Mouse (Mus musculus): ENCODE data around the gene Setd4. TPM values are rescaled to one million over a fixed set of nuclear protein-coding genes. Genes with fewer than 3 reads are reported as not detected.

The Setd4 gene
- polyA plus RNA-seq, 1 experiment from 2014 or later = 12.0 TPM

- WGBS = 23% methylated on average over 6 of the region's 6 CpGs
- Histone ChIP-seq H3K27me3 (ENCODE audit: insufficient read depth, low read length) (no peaks in the 10 kb centered on the region), H3K36me3 (ENCODE audit: insufficient read depth) (peaks cover 18% of the 10 kb centered on the region), H3K4me3 (ENCODE audit: low read depth, low read length) (no peak overlapping the region), H3K9ac (no peak overlapping the region), H3K4me2 (no peak overlapping the region), H3K27ac (ENCODE audit: low read depth) (peak overlapping the region; percentile 76), H3K9me3 (ENCODE audit: low read depth, low read length) (no peaks in the 10 kb centered on the region), H3K4me1 (ENCODE audit: insufficient read depth) (0 out of 2 replicates have a peak, but pooled peaks cover 3% of the 10 kb centered on the region)
- peak; percentile 98 for ATAC-seq (ENCODE audit: insufficient read depth)
- no peak for TF ChIP-seq CTCF (IDR thresholded peaks at IDR 0.05; ENCODE audit: low read depth)
- peak; percentile 93 for DNase-seq
Measured at GRCm38 (mm10) chr16:93581125-93581524, 22.7 kb downstream of the Setd4 start.

DNA sequence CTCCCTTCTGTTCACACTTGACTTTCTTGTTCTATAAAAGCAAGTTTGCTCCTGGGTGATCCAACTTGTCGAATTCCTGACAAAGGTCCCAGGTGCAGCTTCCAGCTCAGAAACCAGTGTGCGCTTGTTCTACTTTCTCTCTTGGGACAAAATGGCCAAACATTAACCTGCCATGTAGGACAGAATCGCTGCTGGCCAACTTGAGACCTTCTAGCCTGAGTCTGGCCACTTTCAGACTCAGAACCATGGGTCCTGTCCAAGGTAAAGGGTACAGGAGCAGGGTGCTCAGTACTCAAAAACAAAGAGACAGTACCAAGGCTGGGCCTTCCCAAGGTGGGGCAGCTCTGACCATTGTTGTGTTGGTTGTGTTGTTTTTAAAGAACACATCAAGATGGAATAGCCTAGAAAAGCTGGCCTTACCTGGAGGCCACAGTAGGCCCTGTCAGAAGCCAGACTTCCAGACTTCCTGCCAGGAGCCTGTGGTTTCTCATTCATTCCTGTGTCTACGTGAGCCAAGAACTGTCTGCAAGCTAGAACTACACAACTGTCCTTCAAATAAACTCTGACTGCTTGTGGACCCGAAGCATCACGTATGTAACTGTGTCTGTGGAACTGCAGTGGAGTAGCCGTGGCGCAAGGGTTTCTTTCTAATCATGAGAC is 25.4 kb downstream of the Setd4 start:
- H3K27me3 ChIP-seq (ENCODE audit: insufficient read depth, low read length) = no peaks in the 10 kb centered on the region
- H3K27ac ChIP-seq (ENCODE audit: low read depth) = no peak overlapping the region
- H3K4me2 ChIP-seq = no peak overlapping the region
- TF ChIP-seq CTCF (IDR thresholded peaks at IDR 0.05; ENCODE audit: low read depth) = no peak
- 0 out of 2 replicates have a peak, but pooled peaks cover 11% of the 10 kb centered on the region for H3K4me1 ChIP-seq (ENCODE audit: insufficient read depth)
- no peak overlapping the region for H3K4me3 ChIP-seq (ENCODE audit: low read depth, low read length)
- no peaks in the 10 kb centered on the region for H3K9me3 ChIP-seq (ENCODE audit: low read depth, low read length)
- DNase-seq = no peak
- no peak for ATAC-seq (ENCODE audit: insufficient read depth)
- 85% methylated on average over 8 of the region's 8 CpGs for WGBS
- H3K36me3 ChIP-seq (ENCODE audit: insufficient read depth) = no peaks in the 10 kb centered on the region
- H3K9ac ChIP-seq = no peak overlapping the region

GRCm38 (mm10) chr16:93576412-93577082 is 27.3 kb downstream of the Setd4 start:
- Histone ChIP-seq H3K27me3 (ENCODE audit: insufficient read depth, low read length) (no peaks in the 10 kb centered on the region), H3K4me2 (peak overlapping the region; percentile 37; the same call in 1 of the 2 replicates), H3K36me3 (ENCODE audit: insufficient read depth) (no peaks in the 10 kb centered on the region), H3K9ac (no peak overlapping the region), H3K4me3 (ENCODE audit: low read depth, low read length) (no peak overlapping the region), H3K27ac (ENCODE audit: low read depth) (no peak overlapping the region), H3K9me3 (ENCODE audit: low read depth, low read length) (no peaks in the 10 kb centered on the region), H3K4me1 (ENCODE audit: insufficient read depth) (0 out of 2 replicates have a peak, but pooled peaks cover 11% of the 10 kb centered on the region)
- ATAC-seq (ENCODE audit: insufficient read depth) (no peak; the same call in 1 of the 2 replicates), DNase-seq (peak; percentile 96)
- 20% methylated on average over 14 of the region's 14 CpGs for WGBS
- TF ChIP-seq CTCF (IDR thresholded peaks at IDR 0.05; ENCODE audit: low read depth) = peak; percentile 98

GRCm38 (mm10) chr16:93575574-93575973 is 28.3 kb downstream of the Setd4 start:
- no peak for ATAC-seq (ENCODE audit: insufficient read depth)

GRCm38 (mm10) chr16:93574521-93575191 is 29.2 kb downstream of the Setd4 start:
- ATAC-seq (ENCODE audit: insufficient read depth) = no peak
- H3K27ac ChIP-seq (ENCODE audit: low read depth) = no peak overlapping the region
- peak; percentile 31 for DNase-seq
- H3K4me2 ChIP-seq = no peak overlapping the region
- 29% methylated on average over 18 of the region's 18 CpGs for WGBS
- H3K9ac ChIP-seq = no peak overlapping the region
- H3K4me3 ChIP-seq (ENCODE audit: low read depth, low read length) = no peak overlapping the region
- 0 out of 2 replicates have a peak, but pooled peaks cover 11% of the 10 kb centered on the region for H3K4me1 ChIP-seq (ENCODE audit: insufficient read depth)
- H3K27me3 ChIP-seq (ENCODE audit: insufficient read depth, low read length) = no peaks in the 10 kb centered on the region
- no peaks in the 10 kb centered on the region for H3K36me3 ChIP-seq (ENCODE audit: insufficient read depth)
- TF ChIP-seq CTCF (IDR thresholded peaks at IDR 0.05; ENCODE audit: low read depth) = no peak
- no peaks in the 10 kb centered on the region for H3K9me3 ChIP-seq (ENCODE audit: low read depth, low read length)

More at GRCm38 (mm10) chr16:93575574-93575973, 28.3 kb downstream of the Setd4 start:
- Histone ChIP-seq H3K27ac (ENCODE audit: low read depth) (no peak overlapping the region), H3K4me1 (ENCODE audit: insufficient read depth) (0 out of 2 replicates have a peak, but pooled peaks cover 11% of the 10 kb centered on the region), H3K4me2 (no peak overlapping the region), H3K4me3 (ENCODE audit: low read depth, low read length) (no peak overlapping the region), H3K9me3 (ENCODE audit: low read depth, low read length) (no peaks in the 10 kb centered on the region), H3K9ac (no peak overlapping the region), H3K36me3 (ENCODE audit: insufficient read depth) (no peaks in the 10 kb centered on the region), H3K27me3 (ENCODE audit: insufficient read depth, low read length) (no peaks in the 10 kb centered on the region)
- 65% methylated on average over 5 of the region's 5 CpGs for WGBS
- DNase-seq = no peak
- no peak for TF ChIP-seq CTCF (IDR thresholded peaks at IDR 0.05; ENCODE audit: low read depth)

DNA sequence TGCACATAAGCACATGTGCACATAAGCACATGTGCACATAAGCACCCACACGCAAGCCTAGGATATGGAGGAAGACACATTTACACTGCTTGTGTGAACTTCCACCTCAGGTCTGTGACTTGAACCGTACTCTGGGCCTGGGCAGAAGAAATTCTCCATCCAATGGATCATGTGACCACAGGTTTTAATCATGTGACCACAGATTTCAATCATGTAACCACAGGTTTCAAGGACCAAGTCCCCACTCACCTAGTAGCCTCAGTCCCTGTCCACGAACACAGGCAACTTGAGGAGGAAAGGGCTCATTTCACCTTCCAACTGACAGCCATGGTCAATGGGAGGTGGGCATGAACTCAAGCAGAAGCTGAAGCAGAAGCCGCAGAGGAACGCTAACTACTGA is 30.4 kb downstream of the Setd4 start:
- H3K27ac ChIP-seq (ENCODE audit: low read depth) = no peak overlapping the region
- H3K4me2 ChIP-seq = no peak overlapping the region
- TF ChIP-seq CTCF (IDR thresholded peaks at IDR 0.05; ENCODE audit: low read depth) = no peak
- no peaks in the 10 kb centered on the region for H3K27me3 ChIP-seq (ENCODE audit: insufficient read depth, low read length)
- H3K9ac ChIP-seq = no peak overlapping the region
- no peak overlapping the region for H3K4me3 ChIP-seq (ENCODE audit: low read depth, low read length)
- WGBS = 90% methylated on average over 5 of the region's 5 CpGs
- no peaks in the 10 kb centered on the region for H3K36me3 ChIP-seq (ENCODE audit: insufficient read depth)
- H3K4me1 ChIP-seq (ENCODE audit: insufficient read depth) = 0 out of 2 replicates have a peak, but pooled peaks cover 11% of the 10 kb centered on the region
- no peak for DNase-seq
- H3K9me3 ChIP-seq (ENCODE audit: low read depth, low read length) = no peaks in the 10 kb centered on the region
- no peak for ATAC-seq (ENCODE audit: insufficient read depth)

GRCm38 (mm10) chr16:93572383-93572782 is 31.5 kb downstream of the Setd4 start:
- no peak for DNase-seq
- TF ChIP-seq CTCF (IDR thresholded peaks at IDR 0.05; ENCODE audit: low read depth) = no peak
- WGBS = 87% methylated on average over 6 of the region's 6 CpGs
- Histone ChIP-seq H3K4me2 (no peak overlapping the region), H3K4me1 (ENCODE audit: insufficient read depth) (0 out of 2 replicates have a peak, but pooled peaks cover 11% of the 10 kb centered on the region), H3K27ac (ENCODE audit: low read depth) (no peak overlapping the region), H3K4me3 (ENCODE audit: low read depth, low read length) (no peak overlapping the region), H3K9me3 (ENCODE audit: low read depth, low read length) (no peaks in the 10 kb centered on the region), H3K9ac (no peak overlapping the region), H3K27me3 (ENCODE audit: insufficient read depth, low read length) (no peaks in the 10 kb centered on the region), H3K36me3 (ENCODE audit: insufficient read depth) (no peaks in the 10 kb centered on the region)
- no peak for ATAC-seq (ENCODE audit: insufficient read depth)

Measured in lung, embryonic 14.5 days (tissue).